Mouse (Mus musculus): ENCODE results near the gene Ddx43. TPM values are rescaled to one million over a fixed set of nuclear protein-coding genes. Genes with fewer than 3 reads are reported as not detected.

Ddx43 gene
- 0.13 TPM for polyA plus RNA-seq (2014; fragmentation: Illumina TruSeq; extraction: RNeasy Lipid Tissue Mini Kit (QIAGEN cat#74804); ENCODE audit: insufficient read depth, low read depth, low replicate concordance)

GRCm38 (mm10) chr9:78395630-78396351 lies at the start of gene Ddx43:
TSS of gene Ddx43 (plus strand) at chr9:78395777.

GRCm38 (mm10) chr9:78355611-78356010 lies 40.0 kb upstream of the Ddx43 start, which contains the start of gene Gsta2:
TSS of gene Gsta2 (minus strand) at chr9:78355788.

GRCm38 (mm10) chr9:78367959-78368358 lies 27.6 kb upstream of the Ddx43 start, which contains the start of gene Dppa5a:
TSS of gene Dppa5a (minus strand) at chr9:78368177.

GRCm38 (mm10) chr9:78378113-78378785 lies 17.3 kb upstream of the Ddx43 start, which contains the start of gene Ooep:
TSS of gene Ooep (minus strand) at chr9:78378725.

GRCm38 (mm10) chr9:78442579-78443392 lies 47.2 kb downstream of the Ddx43 start, which contains the start of gene Cgas:
TSS of gene Cgas (minus strand) at chr9:78443237.

GRCm38 (mm10) chr9:78447973-78448873 lies 52.6 kb downstream of the Ddx43 start, which contains the start of the genes Mto1 and Gm17324:
TSS of gene Mto1 (plus strand) at chr9:78448208.
TSS of gene Gm17324 (minus strand) at chr9:78448786.

Other genes starting within 250 kb of the Ddx43 start
- gene Gsta4, start 213.0 kb upstream of the Ddx43 start, polyA plus RNA-seq (2014; fragmentation: Illumina TruSeq; extraction: RNeasy Lipid Tissue Mini Kit (QIAGEN cat#74804); ENCODE audit: insufficient read depth, low read depth, low replicate concordance): 111 TPM
- gene Gsta1, start 165.1 kb upstream of the Ddx43 start, polyA plus RNA-seq (2014; fragmentation: Illumina TruSeq; extraction: RNeasy Lipid Tissue Mini Kit (QIAGEN cat#74804); ENCODE audit: insufficient read depth, low read depth, low replicate concordance): 1.2 TPM
- 0.40 TPM for gene Gm3776, start 138.6 kb upstream of the Ddx43 start, polyA plus RNA-seq (2014; fragmentation: Illumina TruSeq; extraction: RNeasy Lipid Tissue Mini Kit (QIAGEN cat#74804); ENCODE audit: insufficient read depth, low read depth, low replicate concordance)
- gene Gm10639, start 105.9 kb upstream of the Ddx43 start, polyA plus RNA-seq (2014; fragmentation: Illumina TruSeq; extraction: RNeasy Lipid Tissue Mini Kit (QIAGEN cat#74804); ENCODE audit: insufficient read depth, low read depth, low replicate concordance): not detected
- not detected for gene Omt2a, start 81.0 kb upstream of the Ddx43 start, polyA plus RNA-seq (2014; fragmentation: Illumina TruSeq; extraction: RNeasy Lipid Tissue Mini Kit (QIAGEN cat#74804); ENCODE audit: insufficient read depth, low read depth, low replicate concordance)
- not detected for gene Omt2b, start 68.2 kb upstream of the Ddx43 start, polyA plus RNA-seq (2014; fragmentation: Illumina TruSeq; extraction: RNeasy Lipid Tissue Mini Kit (QIAGEN cat#74804); ENCODE audit: insufficient read depth, low read depth, low replicate concordance)
- 10.9 TPM for gene Gsta2, start 40.0 kb upstream of the Ddx43 start, polyA plus RNA-seq (2014; fragmentation: Illumina TruSeq; extraction: RNeasy Lipid Tissue Mini Kit (QIAGEN cat#74804); ENCODE audit: insufficient read depth, low read depth, low replicate concordance)
- 0.62 TPM for gene Dppa5a, start 27.6 kb upstream of the Ddx43 start, polyA plus RNA-seq (2014; fragmentation: Illumina TruSeq; extraction: RNeasy Lipid Tissue Mini Kit (QIAGEN cat#74804); ENCODE audit: insufficient read depth, low read depth, low replicate concordance)
- 1.1 TPM for gene Ooep, start 17.1 kb upstream of the Ddx43 start, polyA plus RNA-seq (2014; fragmentation: Illumina TruSeq; extraction: RNeasy Lipid Tissue Mini Kit (QIAGEN cat#74804); ENCODE audit: insufficient read depth, low read depth, low replicate concordance)
- gene Cgas, start 47.5 kb downstream of the Ddx43 start, polyA plus RNA-seq (2014; fragmentation: Illumina TruSeq; extraction: RNeasy Lipid Tissue Mini Kit (QIAGEN cat#74804); ENCODE audit: insufficient read depth, low read depth, low replicate concordance): 1.2 TPM
- gene Mto1, start 52.4 kb downstream of the Ddx43 start, polyA plus RNA-seq (2014; fragmentation: Illumina TruSeq; extraction: RNeasy Lipid Tissue Mini Kit (QIAGEN cat#74804); ENCODE audit: insufficient read depth, low read depth, low replicate concordance): 6.1 TPM
- gene Gm17324, start 53.0 kb downstream of the Ddx43 start, polyA plus RNA-seq (2014; fragmentation: Illumina TruSeq; extraction: RNeasy Lipid Tissue Mini Kit (QIAGEN cat#74804); ENCODE audit: insufficient read depth, low read depth, low replicate concordance): not detected
- 5,877 TPM for gene Eef1a1, start 93.4 kb downstream of the Ddx43 start, polyA plus RNA-seq (2014; fragmentation: Illumina TruSeq; extraction: RNeasy Lipid Tissue Mini Kit (QIAGEN cat#74804); ENCODE audit: insufficient read depth, low read depth, low replicate concordance)
- 6.6 TPM for gene Slc17a5, start 192.3 kb downstream of the Ddx43 start, polyA plus RNA-seq (2014; fragmentation: Illumina TruSeq; extraction: RNeasy Lipid Tissue Mini Kit (QIAGEN cat#74804); ENCODE audit: insufficient read depth, low read depth, low replicate concordance)
- gene Cd109, start 219.8 kb downstream of the Ddx43 start, polyA plus RNA-seq (2014; fragmentation: Illumina TruSeq; extraction: RNeasy Lipid Tissue Mini Kit (QIAGEN cat#74804); ENCODE audit: insufficient read depth, low read depth, low replicate concordance): 0.59 TPM